Mouse (Mus musculus) hindbrain, embryonic 12.5 days (tissue): ENCODE data around the gene Podxl. TPM values are rescaled to one million over a fixed set of nuclear protein-coding genes. Genes with fewer than 3 reads are reported as not detected.
A peak's percentile ranks its signal among the peaks of the same experiment; 100 is the strongest.

Source experiments
- ATAC-seq: fragments of 200-750 bp; cut with Nextera tagmentation; 2 replicates; pipeline ENCODE4 v1.8.0; 2017; ENCODE audit warnings: moderate TSS enrichment; ENCODE audit not compliant: low FRiP score
- H3K27ac ChIP-seq: fragments of 300-500 bp; sonication (generic); 2 replicates; pipeline ENCODE4 v1.5.1; 2016; ENCODE audit warnings: mild to moderate bottlenecking
- H3K27me3 ChIP-seq: fragments of 300-500 bp; sonication (generic); 2 replicates; pipeline ENCODE4 v1.6.1; 2016; ENCODE audit warnings: mild to moderate bottlenecking
- H3K36me3 ChIP-seq: fragments of 300-500 bp; sonication (generic); 2 replicates; pipeline ENCODE4 v1.6.1; 2016; ENCODE audit warnings: mild to moderate bottlenecking
- H3K4me1 ChIP-seq: fragments of 300-500 bp; sonication (generic); 2 replicates; pipeline ENCODE4 v1.6.1; 2016
- H3K4me2 ChIP-seq: fragments of 300-500 bp; sonication (generic); replicated peaks from 2 replicates; pipeline ENCODE4 v1.6.1; 2016; ENCODE audit warnings: mild to moderate bottlenecking
- H3K4me3 ChIP-seq: fragments of 300-500 bp; sonication (generic); 2 replicates; pipeline ENCODE4 v1.5.1; 2016; ENCODE audit warnings: mild to moderate bottlenecking
- H3K9ac ChIP-seq: fragments of 300-500 bp; sonication (generic); 2 replicates; pipeline ENCODE4 v1.6.1; 2016; ENCODE audit warnings: mild to moderate bottlenecking, moderate library complexity
- H3K9me3 ChIP-seq: fragments of 300-500 bp; sonication (generic); replicated peaks from 2 replicates; pipeline ENCODE4 v1.6.1; 2016; ENCODE audit warnings: mild to moderate bottlenecking
- WGBS: fragments of 180-500 bp; shearing (Covaris S2); methylation state at CpG from one replicate; pipeline ENCODE4 v1.1.7; 2016; 5-methylcytosine and 5-hydroxymethylcytosine counted together
- polyA plus RNA-seq: library from polyadenylated mRNA; unstranded; fragments of >200 nt; fragmentation: Nextera tagmentation; extraction: Ambion mirVana; gene quantifications from 2 replicates; pipeline ENCODE4 v1.2.1, GENCODE M21; 2016

Gene Podxl
- polyA plus RNA-seq, 1 experiment from 2014 or later: 15.7 TPM

- WGBS: 69% methylated on average over 8 of the region's 8 CpGs
- H3K27me3 ChIP-seq: no peaks in the 10 kb centered on the region
- no peak overlapping the region for H3K27ac ChIP-seq
- H3K9ac ChIP-seq: no peak overlapping the region
- H3K9me3 ChIP-seq: no peaks in the 10 kb centered on the region
- no peak overlapping the region for H3K4me3 ChIP-seq
- no peak overlapping the region for H3K4me2 ChIP-seq
- ATAC-seq: 0 out of 2 replicates have a peak, but pooled peaks have one; percentile 16
- peaks cover 9% of the 10 kb centered on the region; the same call in 1 of the 2 replicates for H3K4me1 ChIP-seq
- H3K36me3 ChIP-seq: peaks cover 11% of the 10 kb centered on the region
Observed at GRCm38 (mm10) chr6:31519001-31519471, 44.7 kb downstream of the Podxl start.

- Histone ChIP-seq H3K9ac (no peak overlapping the region), H3K36me3 (peaks cover 4% of the 10 kb centered on the region; the same call in 1 of the 2 replicates), H3K27me3 (no peaks in the 10 kb centered on the region), H3K27ac (no peak overlapping the region), H3K4me3 (no peak overlapping the region), H3K9me3 (no peaks in the 10 kb centered on the region), H3K4me2 (no peak overlapping the region), H3K4me1 (peaks cover 9% of the 10 kb centered on the region; the same call in 1 of the 2 replicates)
- 87% methylated on average over 2 of the region's 2 CpGs for WGBS
- ATAC-seq: no peak
Observed at GRCm38 (mm10) chr6:31518338-31518698, 45.5 kb downstream of the Podxl start.

GRCm38 (mm10) chr6:31517681-31518337 lies 46.0 kb downstream of the Podxl start:
- 70% methylated on average over 9 of the region's 9 CpGs for WGBS
- Histone ChIP-seq H3K9me3 (no peaks in the 10 kb centered on the region), H3K4me1 (peaks cover 9% of the 10 kb centered on the region; the same call in 1 of the 2 replicates), H3K27me3 (no peaks in the 10 kb centered on the region), H3K4me3 (no peak overlapping the region), H3K9ac (no peak overlapping the region), H3K36me3 (peaks cover 4% of the 10 kb centered on the region; the same call in 1 of the 2 replicates), H3K4me2 (no peak overlapping the region), H3K27ac (no peak overlapping the region)
- ATAC-seq: no peak

- Histone ChIP-seq H3K4me1 (peaks cover 9% of the 10 kb centered on the region; the same call in 1 of the 2 replicates), H3K4me3 (no peak overlapping the region), H3K4me2 (no peak overlapping the region), H3K27me3 (no peaks in the 10 kb centered on the region), H3K27ac (no peak overlapping the region), H3K9me3 (no peaks in the 10 kb centered on the region), H3K36me3 (peaks cover 3% of the 10 kb centered on the region; the same call in 1 of the 2 replicates), H3K9ac (no peak overlapping the region)
- 84% methylated on average over 6 of the region's 6 CpGs for WGBS
- ATAC-seq: no peak
Observed at GRCm38 (mm10) chr6:31513726-31514125, 50.1 kb downstream of the Podxl start.

- Histone ChIP-seq H3K9ac (no peak overlapping the region), H3K4me1 (no peaks in the 10 kb centered on the region), H3K4me3 (no peak overlapping the region), H3K4me2 (no peak overlapping the region), H3K27me3 (no peaks in the 10 kb centered on the region), H3K27ac (no peak overlapping the region), H3K36me3 (peaks cover 17% of the 10 kb centered on the region), H3K9me3 (no peaks in the 10 kb centered on the region)
- ATAC-seq: no peak
- 91% methylated on average over 2 of the region's 2 CpGs for WGBS
Observed at GRCm38 (mm10) chr6:31502614-31503013, 61.2 kb downstream of the Podxl start.

GRCm38 (mm10) chr6:31500691-31501090 lies 63.1 kb downstream of the Podxl start:
- no peak overlapping the region for H3K4me3 ChIP-seq
- H3K27me3 ChIP-seq: no peaks in the 10 kb centered on the region

DNA sequence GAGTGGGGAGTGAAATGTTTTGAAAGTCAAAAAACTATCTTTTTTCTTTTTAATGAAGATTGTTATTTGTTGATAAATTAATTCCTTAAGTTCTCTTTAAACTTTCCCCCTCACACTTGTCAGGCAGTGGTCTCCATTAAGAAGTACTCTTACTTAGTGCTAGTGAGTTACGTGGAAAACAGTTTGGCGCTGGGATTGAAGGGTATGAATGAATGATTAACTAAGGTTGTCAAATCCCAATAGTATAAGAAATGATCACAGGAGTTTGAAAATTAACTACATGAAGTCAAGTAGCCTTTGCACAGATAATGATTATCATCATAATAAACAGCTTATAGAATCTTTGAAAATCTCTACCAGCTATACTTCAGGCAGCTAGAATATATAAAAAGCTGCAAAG lies 63.5 kb downstream of the Podxl start:
- no peak overlapping the region for H3K9ac ChIP-seq
- no peak overlapping the region for H3K4me2 ChIP-seq
- no peak overlapping the region for H3K4me3 ChIP-seq
- no peak for ATAC-seq
- peaks cover 29% of the 10 kb centered on the region for H3K36me3 ChIP-seq
- no peaks in the 10 kb centered on the region for H3K27me3 ChIP-seq
- no peaks in the 10 kb centered on the region for H3K4me1 ChIP-seq
- no peak overlapping the region for H3K27ac ChIP-seq
- no peaks in the 10 kb centered on the region for H3K9me3 ChIP-seq
- WGBS: 83% methylated on average over 2 of the region's 2 CpGs

More at GRCm38 (mm10) chr6:31500691-31501090, 63.1 kb downstream of the Podxl start:
- H3K4me1 ChIP-seq: no peaks in the 10 kb centered on the region
- H3K9me3 ChIP-seq: no peaks in the 10 kb centered on the region
- H3K27ac ChIP-seq: no peak overlapping the region
- H3K4me2 ChIP-seq: no peak overlapping the region
- no peak overlapping the region for H3K9ac ChIP-seq
- ATAC-seq: no peak
- peaks cover 29% of the 10 kb centered on the region for H3K36me3 ChIP-seq

DNA sequence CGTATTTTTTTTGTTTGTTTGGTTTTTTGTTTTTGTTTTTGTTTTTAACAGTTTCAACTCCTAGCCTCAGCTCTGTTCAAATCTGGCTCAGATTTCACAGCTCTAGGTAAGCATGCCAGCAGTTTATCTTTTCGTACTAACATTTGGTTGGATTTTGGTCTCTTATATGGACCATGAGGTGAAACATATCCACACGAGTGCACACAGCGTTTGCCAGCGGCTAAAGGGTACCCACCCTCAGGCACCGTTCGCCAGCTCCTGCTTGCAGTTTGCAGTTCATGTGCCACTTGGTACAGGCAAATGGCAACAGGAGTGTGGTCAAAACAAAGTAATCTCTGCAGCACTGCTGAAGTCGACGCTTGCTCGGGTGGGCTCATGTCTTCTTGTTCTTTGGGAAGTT lies 63.9 kb downstream of the Podxl start:
- H3K4me1 ChIP-seq: no peaks in the 10 kb centered on the region
- H3K27ac ChIP-seq: no peak overlapping the region
- H3K9me3 ChIP-seq: no peaks in the 10 kb centered on the region
- 94% methylated on average over 10 of the region's 10 CpGs for WGBS
- H3K36me3 ChIP-seq: peaks cover 29% of the 10 kb centered on the region
- no peak for ATAC-seq
- no peak overlapping the region for H3K4me2 ChIP-seq
- no peaks in the 10 kb centered on the region for H3K27me3 ChIP-seq
- H3K4me3 ChIP-seq: no peak overlapping the region
- H3K9ac ChIP-seq: no peak overlapping the region

DNA sequence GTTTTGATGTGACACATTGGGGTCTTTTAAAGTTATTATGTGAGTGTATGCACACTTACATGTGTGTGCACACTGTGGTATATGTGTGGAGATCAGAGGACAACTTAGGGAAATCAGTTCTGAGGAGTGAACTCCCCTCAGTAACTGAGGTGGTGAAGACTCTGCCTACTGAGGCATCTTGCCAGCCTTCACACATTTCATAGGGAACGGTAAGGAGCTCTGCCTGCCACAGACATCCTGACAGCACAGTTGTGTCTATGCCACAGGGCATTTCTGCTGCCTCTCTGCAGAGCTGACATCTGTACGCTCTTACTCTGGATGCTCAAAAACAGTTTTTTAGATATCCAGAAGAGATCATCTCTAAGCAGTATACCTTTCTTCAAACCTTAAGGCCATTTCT lies 67.6 kb downstream of the Podxl start:
- H3K27ac ChIP-seq: no peak overlapping the region
- no peak overlapping the region for H3K9ac ChIP-seq
- no peak overlapping the region for H3K4me2 ChIP-seq
- WGBS: 95% methylated on average over 2 of the region's 2 CpGs
- H3K27me3 ChIP-seq: no peaks in the 10 kb centered on the region
- no peak for ATAC-seq
- H3K4me3 ChIP-seq: no peak overlapping the region
- H3K9me3 ChIP-seq: no peaks in the 10 kb centered on the region
- peaks cover 17% of the 10 kb centered on the region for H3K36me3 ChIP-seq
- no peaks in the 10 kb centered on the region for H3K4me1 ChIP-seq

DNA sequence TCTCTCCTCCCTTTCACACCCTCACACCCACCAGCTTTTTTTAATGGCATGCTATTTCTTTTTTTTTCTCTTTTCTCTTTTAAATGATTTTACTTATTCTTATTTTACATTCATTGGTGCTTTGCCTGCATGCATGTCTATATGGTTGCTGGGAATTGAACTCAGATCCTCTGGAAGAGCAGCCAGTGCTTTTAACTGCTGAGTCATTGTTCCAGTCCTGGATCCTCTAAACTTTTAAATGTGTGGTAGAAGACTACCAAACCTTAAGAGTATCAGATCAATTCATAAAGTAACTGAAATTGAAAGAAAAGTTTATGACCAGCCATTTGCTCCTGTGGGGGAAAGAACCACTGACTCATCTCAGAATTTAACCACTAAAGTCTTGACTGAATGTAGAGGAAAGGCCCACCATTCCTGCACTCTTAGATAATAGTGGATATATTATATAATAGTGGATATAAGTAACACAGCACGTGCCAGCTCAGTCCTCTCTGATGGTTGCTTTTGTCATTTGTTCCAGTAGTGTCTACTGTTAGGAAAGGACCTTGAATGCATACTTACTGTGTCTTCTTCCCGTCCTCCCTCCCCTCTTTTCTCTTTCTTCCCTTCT lies 68.6 kb downstream of the Podxl start:
- no peaks in the 10 kb centered on the region for H3K9me3 ChIP-seq
- ATAC-seq: no peak
- no peak overlapping the region for H3K4me3 ChIP-seq
- H3K27ac ChIP-seq: no peak overlapping the region
- H3K4me2 ChIP-seq: no peak overlapping the region
- 89% methylated on average over 2 of the region's 2 CpGs for WGBS
- H3K27me3 ChIP-seq: no peaks in the 10 kb centered on the region
- H3K9ac ChIP-seq: no peak overlapping the region
- no peaks in the 10 kb centered on the region for H3K4me1 ChIP-seq
- H3K36me3 ChIP-seq: peaks cover 21% of the 10 kb centered on the region

DNA sequence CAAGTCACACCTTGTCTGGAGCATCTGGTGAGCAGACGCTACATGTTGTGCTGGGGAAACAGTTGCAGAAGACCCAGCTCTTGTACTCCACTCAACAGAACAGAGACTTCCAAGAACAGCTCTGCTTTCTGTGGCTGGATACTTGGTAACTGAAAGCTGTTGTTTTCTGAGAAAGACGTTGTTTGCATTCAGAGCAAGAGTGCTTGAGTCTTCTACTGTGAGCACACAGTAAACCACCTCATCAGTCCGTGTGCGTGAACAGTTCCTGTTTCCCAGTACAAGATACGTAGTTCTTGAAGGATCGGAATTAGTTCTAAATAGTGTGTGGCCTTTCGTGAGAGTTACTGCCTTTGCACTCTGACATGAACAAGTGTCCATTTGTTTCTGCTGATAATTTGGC lies 73.8 kb downstream of the Podxl start:
- Histone ChIP-seq H3K4me1 (no peaks in the 10 kb centered on the region), H3K36me3 (peaks cover 15% of the 10 kb centered on the region; the same call in 1 of the 2 replicates), H3K27me3 (no peaks in the 10 kb centered on the region), H3K9ac (no peak overlapping the region), H3K9me3 (no peaks in the 10 kb centered on the region), H3K27ac (no peak overlapping the region), H3K4me2 (no peak overlapping the region), H3K4me3 (no peak overlapping the region)
- WGBS: 92% methylated on average over 7 of the region's 7 CpGs
- no peak for ATAC-seq

- H3K27ac ChIP-seq: no peak overlapping the region
- WGBS: 90% methylated on average over 2 of the region's 2 CpGs
- no peaks in the 10 kb centered on the region for H3K27me3 ChIP-seq
- no peaks in the 10 kb centered on the region for H3K9me3 ChIP-seq
- H3K4me3 ChIP-seq: no peak overlapping the region
- H3K4me2 ChIP-seq: no peak overlapping the region
- H3K4me1 ChIP-seq: no peaks in the 10 kb centered on the region
- no peak overlapping the region for H3K9ac ChIP-seq
- ATAC-seq: no peak
- peaks cover 15% of the 10 kb centered on the region; the same call in 1 of the 2 replicates for H3K36me3 ChIP-seq
Observed at GRCm38 (mm10) chr6:31486601-31487000, 77.2 kb downstream of the Podxl start.

GRCm38 (mm10) chr6:31480008-31480407 lies 83.8 kb downstream of the Podxl start:
- no peak overlapping the region for H3K4me2 ChIP-seq
- no peaks in the 10 kb centered on the region for H3K9me3 ChIP-seq
- no peak overlapping the region for H3K9ac ChIP-seq
- no peak overlapping the region for H3K4me3 ChIP-seq
- H3K4me1 ChIP-seq: no peaks in the 10 kb centered on the region
- H3K27ac ChIP-seq: no peak overlapping the region
- no peak for ATAC-seq
- H3K27me3 ChIP-seq: no peaks in the 10 kb centered on the region
- 83% methylated on average over 4 of the region's 4 CpGs for WGBS
- H3K36me3 ChIP-seq: peaks cover 17% of the 10 kb centered on the region
